Comparison of ENCODE assay signal across 13 mouse cellular contexts in genomic region chr12:112541483-112542091, GRCm38 (mm10). TPM values are rescaled to one million over a fixed set of nuclear protein-coding genes. Genes with fewer than 3 reads are reported as not detected.
DNase-seq lines count a peak whose midpoint lies in the region; ATAC-seq lines count a peak whose summit lies in the region.
"Had no signal": no experiment of that assay in that cellular context is flagged by ENCODE, and none has a peak within 500 bp of the region (broad histone marks: within the 10 kb centered on the region; RNA-seq: fewer than 3 reads in every experiment).

No protein-coding gene starts in this region.

- peaks cover 17% of the 10 kb centered on the region; the same call in 1 of the 2 replicates for H3K27me3 ChIP-seq in embryonic facial prominence, embryonic 10.5 days (replicated peaks; ENCODE audit: low read depth, poor library complexity, severe bottlenecking)
- H3K27me3 ChIP-seq in forebrain, embryonic 14.5 days (replicated peaks; ENCODE audit: control insufficient read depth, insufficient read depth, low read length) = no peaks in the 10 kb centered on the region
- H3K27me3 ChIP-seq in midbrain, embryonic 11.5 days (ENCODE audit: control insufficient read depth, insufficient read depth, low read length) = no peaks in the 10 kb centered on the region

- peak overlapping the region; percentile 66; the same call in 1 of the 2 replicates for H3K27ac ChIP-seq in embryonic facial prominence, embryonic 10.5 days (replicated peaks)
- H3K27ac ChIP-seq in forebrain, embryonic 14.5 days (ENCODE audit: low read depth, low read length) = peak overlapping the region; percentile 94
- H3K27ac ChIP-seq in midbrain, embryonic 11.5 days (ENCODE audit: low read depth, low read length) = peak overlapping the region; percentile 57

- H3K9me3 ChIP-seq in embryonic facial prominence, embryonic 10.5 days = no peaks in the 10 kb centered on the region
- no peaks in the 10 kb centered on the region for H3K9me3 ChIP-seq in forebrain, embryonic 14.5 days (replicated peaks; ENCODE audit: control insufficient read depth, low read length)
- H3K9me3 ChIP-seq in midbrain, embryonic 11.5 days (ENCODE audit: control insufficient read depth, low read length) = no peaks in the 10 kb centered on the region

- peak overlapping the region; percentile 47; the same call in 1 of the 2 replicates for H3K9ac ChIP-seq in forebrain, embryonic 14.5 days (ENCODE audit: low read length)
- peak overlapping the region; percentile 30 for H3K9ac ChIP-seq in midbrain, embryonic 11.5 days (ENCODE audit: low read length)

- peak; percentile 39 for DNase-seq in layer of hippocampus, adult 11-12 months (ENCODE audit: low spot score)
- DNase-seq in layer of hippocampus, adult 9-11 months = no peak
- peak; percentile 17 for DNase-seq in embryonic facial prominence, embryonic 10.5 days (ENCODE audit: low spot score)
- peak; percentile 95 for DNase-seq in forebrain, embryonic 14.5 days (ENCODE audit: low spot score)
- peak; percentile 90 for DNase-seq in midbrain, embryonic 11.5 days (ENCODE audit: low spot score, missing footprints)
- no peak for DNase-seq in liver
- DNase-seq in adrenal gland, adult 18-20 months (ENCODE audit: low spot score in 2 of 2) = no peak
- no peak for DNase-seq in urinary bladder, postnatal 4 days (ENCODE audit: low spot score in 2 of 2)
- DNase-seq: lung, adult 2 months; thymus, adult 18-20 months had no signal

- peak overlapping the region; percentile 19; the same call in 1 of the 2 replicates for H3K4me2 ChIP-seq in forebrain, embryonic 14.5 days (ENCODE audit: low read length)
- no peak overlapping the region for H3K4me2 ChIP-seq in midbrain, embryonic 11.5 days
- H3K4me2 ChIP-seq: heart, embryonic 11.5 days had no signal

- H3K4me1 ChIP-seq in embryonic facial prominence, embryonic 10.5 days = peaks cover 57% of the 10 kb centered on the region
- peaks cover 39% of the 10 kb centered on the region for H3K4me1 ChIP-seq in forebrain, embryonic 14.5 days (ENCODE audit: control insufficient read depth, insufficient read depth, low read length)
- H3K4me1 ChIP-seq in midbrain, embryonic 11.5 days (ENCODE audit: control insufficient read depth, insufficient read depth, low read length) = peaks cover 36% of the 10 kb centered on the region

- no peak overlapping the region for H3K4me3 ChIP-seq in embryonic facial prominence, embryonic 10.5 days
- H3K4me3 ChIP-seq in forebrain, embryonic 14.5 days (ENCODE audit: low read depth, low read length) = no peak overlapping the region
- H3K4me3 ChIP-seq in midbrain, embryonic 11.5 days (ENCODE audit: low read depth, low read length) = no peak overlapping the region

- 51% methylated on average over 8 of the region's 8 CpGs for WGBS in embryonic facial prominence, embryonic 10.5 days
- WGBS in forebrain, embryonic 14.5 days = 2% methylated on average over 8 of the region's 8 CpGs
- WGBS in midbrain, embryonic 11.5 days = 12% methylated on average over 8 of the region's 8 CpGs

- ATAC-seq in forebrain, embryonic 14.5 days = peak; percentile 86
- peak; percentile 50 for ATAC-seq in midbrain, embryonic 11.5 days (ENCODE audit: low FRiP score)

- H3K36me3 ChIP-seq in embryonic facial prominence, embryonic 10.5 days (replicated peaks) = no peaks in the 10 kb centered on the region
- H3K36me3 ChIP-seq in forebrain, embryonic 14.5 days (ENCODE audit: control insufficient read depth, insufficient read depth, low read length) = no peaks in the 10 kb centered on the region
- no peaks in the 10 kb centered on the region for H3K36me3 ChIP-seq in midbrain, embryonic 11.5 days (ENCODE audit: control insufficient read depth, insufficient read depth, low read length)

RNA-seq across cellular contexts. Expression of gene Tmem179, which starts 25.0 kb away (rescaled TPM):
- 1.5 and 1.6 TPM in 2 replicates for polyA plus RNA-seq in embryonic facial prominence, embryonic 10.5 days (2016; fragmentation: Nextera tagmentation; extraction: Ambion mirVana)
- 40.0 and 49.0 TPM in 2 replicates for polyA plus RNA-seq in forebrain, embryonic 14.5 days (2014; fragmentation: Nextera tagmentation; extraction: Ambion mirVana)
- 4.9 and 5.9 TPM in 2 replicates for polyA plus RNA-seq in midbrain, embryonic 11.5 days (2014; fragmentation: Nextera tagmentation; extraction: Ambion mirVana)
- total RNA-seq in adrenal gland, adult 18-20 months (2021) = 1 to 10 TPM; 6.5 to 8.5 TPM
- total RNA-seq: CH12.LX; common myeloid progenitor, adult 5-6 weeks had no signal

RNA-seq across cellular contexts. Expression of gene Inf2, which starts 47.0 kb away (rescaled TPM):
- 1.5 and 1.7 TPM in 2 replicates for polyA plus RNA-seq in embryonic facial prominence, embryonic 10.5 days (2016; fragmentation: Nextera tagmentation; extraction: Ambion mirVana)
- polyA plus RNA-seq in forebrain, embryonic 14.5 days (2014; fragmentation: Nextera tagmentation; extraction: Ambion mirVana) = 2.6 and 2.9 TPM in 2 replicates
- 1.2 and 1.4 TPM in 2 replicates for polyA plus RNA-seq in midbrain, embryonic 11.5 days (2014; fragmentation: Nextera tagmentation; extraction: Ambion mirVana)
- 10 to 100 TPM; 25.2 to 29.7 TPM for total RNA-seq in adrenal gland, adult 18-20 months (2021)

RNA-seq across cellular contexts. Expression of gene A530016L24Rik, which starts 52.3 kb away (rescaled TPM):
- polyA plus RNA-seq in embryonic facial prominence, embryonic 10.5 days (2016; fragmentation: Nextera tagmentation; extraction: Ambion mirVana) = not detected in 2 replicates
- polyA plus RNA-seq in forebrain, embryonic 14.5 days (2014; fragmentation: Nextera tagmentation; extraction: Ambion mirVana) = 0.09 and 0.12 TPM in 2 replicates
- not detected in 2 replicates for polyA plus RNA-seq in midbrain, embryonic 11.5 days (2014; fragmentation: Nextera tagmentation; extraction: Ambion mirVana)
- 100 to 1,000 TPM in 1 of 2 experiments, 10 to 100 TPM in 1; 25.0 to 131 TPM for total RNA-seq in adrenal gland, adult 18-20 months (2021)
- total RNA-seq: CH12.LX; common myeloid progenitor, adult 5-6 weeks had no signal

Comparison
In these comparisons a context has a peak if more than half of its experiments do, and no peak if none do; other contexts are left out.
1. DNase-seq: peak in layer of hippocampus, adult 11-12 months (single experiment), embryonic facial prominence, embryonic 10.5 days (single experiment), forebrain, embryonic 14.5 days (single experiment) and midbrain, embryonic 11.5 days (single experiment); none in layer of hippocampus, adult 9-11 months (single experiment), liver (single experiment), adrenal gland, adult 18-20 months (0 of 2) and urinary bladder, postnatal 4 days (0 of 2).
2. Peak in every context shown above with its lines, with median percentiles within 50 percentile points of each other: H3K27ac ChIP-seq.